Mouse (Mus musculus) liver, embryonic 11.5 days (tissue): ENCODE measurements around the gene Phc2. TPM values are rescaled to one million over a fixed set of nuclear protein-coding genes. Genes with fewer than 3 reads are reported as not detected.

Experiments used
- ATAC-seq: fragments of 200-750 bp; cut with Nextera tagmentation; replicated peaks from 2 replicates; pipeline ENCODE4 v1.8.0; 2017; ENCODE audit warnings: moderate number of reproducible peaks, mild to moderate bottlenecking, moderate TSS enrichment, moderate library complexity; ENCODE audit not compliant: low FRiP score
- DNase-seq: peaks from one replicate; pipeline ENCODE4 v3.0.0-alpha.2; 2017; ENCODE audit warnings: low spot score
- H3K27ac ChIP-seq: fragments of 300-500 bp; sonication (generic); 2 replicates; pipeline ENCODE4 v1.5.1; 2014; ENCODE audit warnings: mild to moderate bottlenecking, low read depth, low read length, control low read depth
- H3K27me3 ChIP-seq: fragments of 300-500 bp; sonication (generic); replicated peaks from 2 replicates; pipeline ENCODE4 v1.6.1; 2014; ENCODE audit warnings: low read length, mixed read lengths; ENCODE audit not compliant: control insufficient read depth, insufficient read depth
- H3K36me3 ChIP-seq: fragments of 300-500 bp; sonication (generic); 2 replicates; pipeline ENCODE4 v1.6.1; 2014; ENCODE audit warnings: mild to moderate bottlenecking, low read length, moderate library complexity, mixed read lengths; ENCODE audit not compliant: control insufficient read depth, insufficient read depth
- H3K4me1 ChIP-seq: fragments of 300-500 bp; sonication (generic); replicated peaks from 2 replicates; pipeline ENCODE4 v1.6.1; 2014; ENCODE audit warnings: low read length, mixed read lengths; ENCODE audit not compliant: control insufficient read depth, insufficient read depth
- H3K4me2 ChIP-seq: fragments of 300-500 bp; sonication (generic); 2 replicates; pipeline ENCODE4 v1.6.1; 2014; ENCODE audit warnings: mild to moderate bottlenecking, control low read depth, moderate library complexity
- H3K4me3 ChIP-seq: fragments of 300-500 bp; sonication (generic); 2 replicates; pipeline ENCODE4 v1.5.1; 2014; ENCODE audit warnings: low read depth, low read length, control low read depth
- H3K9ac ChIP-seq: fragments of 300-500 bp; sonication (generic); 2 replicates; pipeline ENCODE4 v1.6.1; 2014; ENCODE audit warnings: low read depth, low read length, control low read depth
- H3K9me3 ChIP-seq: fragments of 300-500 bp; sonication (generic); 2 replicates; pipeline ENCODE4 v1.6.1; 2016; ENCODE audit warnings: low read length, inconsistent platforms, mixed read lengths; ENCODE audit not compliant: control insufficient read depth
- whole genome bisulfite sequencing: fragments of 180-500 bp; shearing (Covaris S2); extraction: QIAGEN DNeasy Blood & Tissue Kit; methylation state at CpG from one replicate; pipeline ENCODE4 v1.1.7; 2014; 5-methylcytosine and 5-hydroxymethylcytosine counted together
- polyA plus RNA-seq: library from polyadenylated mRNA; unstranded; fragments of >200 nt; fragmentation: Nextera tagmentation; extraction: Ambion mirVana; gene quantifications from 2 replicates; pipeline ENCODE4 v1.2.1, GENCODE M21; 2014

The Phc2 gene
- polyA plus RNA-seq, 1 experiment from 2014 or later = 39.3 TPM

DNA sequence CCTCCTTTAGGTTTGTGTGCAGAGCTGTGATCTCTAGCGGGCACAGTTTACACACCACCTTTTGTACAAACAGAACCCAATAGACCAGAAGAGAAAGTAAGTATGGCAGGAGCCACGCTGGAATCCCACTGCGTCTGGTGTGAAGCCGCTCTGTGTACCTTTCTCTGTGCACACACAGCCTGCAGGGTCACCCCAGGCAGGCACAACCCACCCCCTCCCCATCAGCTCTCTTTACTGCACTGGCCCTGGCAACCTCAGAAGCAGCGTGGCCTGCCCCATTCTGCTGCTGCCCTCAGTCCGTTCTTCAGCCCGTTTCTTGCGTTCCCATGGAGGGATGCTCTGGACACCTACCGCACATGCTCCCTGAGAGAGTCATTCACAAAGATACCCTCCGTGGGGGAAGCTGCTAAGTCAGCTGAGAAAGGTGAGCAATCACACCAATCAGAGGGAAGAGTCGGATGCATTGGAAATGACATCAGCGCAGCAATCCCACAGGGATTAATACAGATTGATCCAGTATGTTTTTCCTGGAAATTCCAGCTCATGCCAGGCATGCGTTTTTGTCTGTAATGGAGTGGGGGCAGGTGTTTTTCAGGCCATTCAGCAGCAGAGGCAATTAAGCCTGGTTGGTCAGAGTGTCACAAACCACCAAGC, 24.2 kb downstream of the Phc2 start:
- Histone ChIP-seq H3K4me1 (peaks cover 3% of the 10 kb centered on the region), H3K4me2 (peak overlapping the region; percentile 8), H3K9me3 (no peaks in the 10 kb centered on the region), H3K9ac (no peak overlapping the region), H3K27me3 (no peaks in the 10 kb centered on the region), H3K36me3 (no peaks in the 10 kb centered on the region), H3K4me3 (no peak overlapping the region), H3K27ac (no peak overlapping the region)
- ATAC-seq (0 out of 2 replicates have a peak, but pooled peaks have one; percentile 41), DNase-seq (no peak)
- WGBS = 60% methylated on average over 13 of the region's 13 CpGs

DNA sequence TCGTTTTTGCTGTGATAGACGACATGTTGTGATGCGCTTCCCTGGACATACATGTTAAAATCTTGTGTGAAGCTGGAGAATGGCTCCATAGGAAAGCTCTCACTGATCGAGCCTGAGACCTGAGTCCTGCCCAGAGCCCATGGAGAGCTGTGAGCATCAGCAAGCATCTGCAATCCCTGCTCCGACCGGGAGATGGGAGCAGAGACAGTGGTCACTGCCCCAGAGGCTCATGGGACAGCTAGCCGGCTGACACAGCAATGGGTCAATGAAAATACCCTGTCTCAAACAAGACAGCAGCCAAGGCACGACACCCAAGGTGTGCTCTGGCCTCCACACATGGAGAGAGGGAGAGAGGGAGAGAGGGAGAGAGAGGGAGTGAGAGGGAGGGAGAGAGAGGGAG, 26.6 kb downstream of the Phc2 start:
- Histone ChIP-seq H3K9ac (no peak overlapping the region), H3K4me1 (peaks cover 3% of the 10 kb centered on the region), H3K4me3 (no peak overlapping the region), H3K27me3 (no peaks in the 10 kb centered on the region), H3K27ac (no peak overlapping the region), H3K9me3 (no peaks in the 10 kb centered on the region), H3K36me3 (no peaks in the 10 kb centered on the region), H3K4me2 (no peak overlapping the region)
- DNase-seq (no peak), ATAC-seq (0 out of 2 replicates have a peak, but pooled peaks have one; percentile 26)
- WGBS = 56% methylated on average over 8 of the region's 8 CpGs

DNA sequence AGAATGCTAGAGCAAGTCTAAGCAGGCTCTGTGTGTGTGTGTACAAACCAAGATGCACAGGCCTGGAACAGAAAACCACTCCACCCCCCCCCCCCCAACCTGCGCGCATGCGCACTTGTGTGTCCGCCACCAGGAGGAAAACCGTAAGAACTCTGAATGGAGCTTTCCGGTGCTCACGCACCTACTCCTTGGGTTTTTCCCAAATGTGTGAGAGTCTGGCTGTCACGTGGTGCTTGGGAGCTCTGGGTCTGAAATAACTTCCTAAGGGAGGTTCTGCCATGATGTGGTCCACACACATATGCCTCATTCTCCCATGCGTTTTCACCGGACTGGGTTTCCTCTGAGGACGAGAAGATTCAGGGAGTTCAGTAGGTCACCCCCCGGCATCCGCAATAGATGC, 27.8 kb downstream of the Phc2 start:
- Histone ChIP-seq H3K4me1 (peaks cover 3% of the 10 kb centered on the region), H3K4me2 (no peak overlapping the region), H3K27me3 (no peaks in the 10 kb centered on the region), H3K4me3 (no peak overlapping the region), H3K9me3 (no peaks in the 10 kb centered on the region), H3K27ac (no peak overlapping the region), H3K36me3 (no peaks in the 10 kb centered on the region), H3K9ac (no peak overlapping the region)
- ATAC-seq = no peak
- no peak for DNase-seq
- WGBS = 92% methylated on average over 13 of the region's 13 CpGs

DNA sequence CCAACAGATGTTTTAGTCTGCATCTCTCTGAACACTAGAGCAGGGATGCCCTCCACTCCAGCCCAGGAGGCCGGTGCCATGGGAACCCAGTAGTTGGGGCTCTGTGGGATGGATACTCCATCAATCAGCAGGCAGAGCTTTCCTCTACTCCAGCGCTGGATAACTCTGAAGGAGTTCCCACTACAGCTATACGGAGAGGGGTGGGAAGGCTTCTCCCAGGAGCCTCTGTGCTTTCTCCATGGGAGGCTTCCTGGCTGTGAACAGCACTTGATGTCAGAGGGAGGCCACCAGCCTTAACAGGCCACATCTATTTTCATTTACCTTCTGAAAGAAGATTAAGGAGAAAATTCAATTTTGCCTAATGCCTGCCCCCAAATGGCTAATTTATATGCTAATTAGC, 29.2 kb downstream of the Phc2 start:
- no peak overlapping the region for H3K4me3 ChIP-seq
- H3K4me1 ChIP-seq = peaks cover 7% of the 10 kb centered on the region
- DNase-seq (no peak), ATAC-seq (no peak)
- H3K36me3 ChIP-seq = no peaks in the 10 kb centered on the region
- H3K9me3 ChIP-seq = no peaks in the 10 kb centered on the region
- no peak overlapping the region for H3K4me2 ChIP-seq
- no peaks in the 10 kb centered on the region for H3K27me3 ChIP-seq
- WGBS = 58% methylated on average over 3 of the region's 3 CpGs
- no peak overlapping the region for H3K9ac ChIP-seq
- no peak overlapping the region for H3K27ac ChIP-seq

DNA sequence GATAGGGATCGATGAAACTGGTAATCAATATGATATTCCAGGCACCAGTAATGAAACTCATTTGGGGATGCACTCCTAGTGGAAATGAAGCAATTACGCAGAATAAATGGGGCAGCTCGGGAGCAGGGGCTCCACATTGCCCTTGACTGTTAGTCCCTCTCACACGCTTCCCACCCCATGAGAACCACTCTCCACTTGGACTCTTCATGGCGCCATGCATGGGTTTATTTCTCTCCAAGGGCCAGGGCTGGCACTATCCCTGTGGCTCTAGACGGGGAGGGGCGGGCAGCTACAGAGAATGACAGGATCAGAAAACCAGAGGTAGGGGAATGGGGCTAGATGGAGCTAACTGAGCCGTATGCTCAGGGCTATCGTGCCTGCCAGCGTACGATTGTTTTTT, 29.6 kb downstream of the Phc2 start:
- 83% methylated on average over 11 of the region's 11 CpGs for WGBS
- Histone ChIP-seq H3K36me3 (no peaks in the 10 kb centered on the region), H3K27ac (no peak overlapping the region), H3K9ac (no peak overlapping the region), H3K27me3 (no peaks in the 10 kb centered on the region), H3K9me3 (no peaks in the 10 kb centered on the region), H3K4me1 (peaks cover 10% of the 10 kb centered on the region), H3K4me3 (no peak overlapping the region), H3K4me2 (no peak overlapping the region)
- ATAC-seq (no peak), DNase-seq (no peak)

DNA sequence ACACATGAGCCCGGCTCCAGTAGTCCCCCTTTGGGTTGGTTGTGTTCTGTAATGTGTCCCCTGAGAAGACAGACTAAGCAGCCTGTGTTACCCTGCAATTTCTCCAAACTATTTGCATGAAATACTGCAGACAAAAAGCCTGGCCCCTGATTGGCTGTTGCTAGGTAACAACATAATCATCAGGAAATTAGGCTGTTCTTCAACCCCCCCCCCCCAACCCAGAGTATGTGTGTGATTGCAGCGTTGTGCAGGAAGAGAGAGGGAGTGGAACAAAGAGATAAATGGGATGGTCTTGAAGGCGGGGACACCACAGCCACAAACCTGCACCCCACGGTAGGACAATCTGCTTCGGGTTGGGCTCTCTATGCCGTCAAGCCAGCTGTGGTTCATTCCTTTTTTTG, 34.0 kb downstream of the Phc2 start:
- Histone ChIP-seq H3K9me3 (no peaks in the 10 kb centered on the region), H3K4me2 (peak overlapping the region; percentile 28; the same call in 1 of the 2 replicates), H3K4me3 (no peak overlapping the region), H3K4me1 (peaks cover 28% of the 10 kb centered on the region), H3K27ac (no peak overlapping the region; the same call in 1 of the 2 replicates), H3K36me3 (no peaks in the 10 kb centered on the region), H3K9ac (no peak overlapping the region), H3K27me3 (no peaks in the 10 kb centered on the region)
- ATAC-seq (peak; percentile 76), DNase-seq (no peak)
- 31% methylated on average over 6 of the region's 6 CpGs for WGBS

DNA sequence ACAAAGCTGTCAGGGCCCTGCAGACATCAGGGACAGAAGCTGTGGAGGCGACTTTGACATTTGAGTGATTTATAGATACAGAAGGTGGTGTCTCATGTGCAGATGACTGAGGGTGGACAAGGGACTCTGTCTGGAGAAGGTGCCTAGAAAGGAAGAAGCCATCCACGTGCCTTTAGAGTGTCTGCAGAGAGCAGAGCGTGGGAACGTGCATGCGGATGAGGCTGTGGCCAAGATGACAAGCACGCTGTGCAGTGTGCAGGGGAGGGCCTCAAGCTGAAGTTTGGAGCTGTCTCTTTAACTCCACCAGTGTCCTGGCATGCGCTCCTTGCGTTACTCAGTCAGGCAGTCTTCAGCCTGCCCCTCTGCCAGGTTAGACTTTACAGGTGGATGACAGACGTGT, 34.5 kb downstream of the Phc2 start:
- H3K4me3 ChIP-seq = no peak overlapping the region
- H3K9ac ChIP-seq = no peak overlapping the region
- peaks cover 28% of the 10 kb centered on the region for H3K4me1 ChIP-seq
- H3K9me3 ChIP-seq = no peaks in the 10 kb centered on the region
- DNase-seq (no peak), ATAC-seq (peak; percentile 34; the same call in 1 of the 2 replicates)
- peak overlapping the region; percentile 28 for H3K4me2 ChIP-seq
- 47% methylated on average over 9 of the region's 9 CpGs for WGBS
- no peak overlapping the region for H3K27ac ChIP-seq
- H3K36me3 ChIP-seq = no peaks in the 10 kb centered on the region
- H3K27me3 ChIP-seq = no peaks in the 10 kb centered on the region

DNA sequence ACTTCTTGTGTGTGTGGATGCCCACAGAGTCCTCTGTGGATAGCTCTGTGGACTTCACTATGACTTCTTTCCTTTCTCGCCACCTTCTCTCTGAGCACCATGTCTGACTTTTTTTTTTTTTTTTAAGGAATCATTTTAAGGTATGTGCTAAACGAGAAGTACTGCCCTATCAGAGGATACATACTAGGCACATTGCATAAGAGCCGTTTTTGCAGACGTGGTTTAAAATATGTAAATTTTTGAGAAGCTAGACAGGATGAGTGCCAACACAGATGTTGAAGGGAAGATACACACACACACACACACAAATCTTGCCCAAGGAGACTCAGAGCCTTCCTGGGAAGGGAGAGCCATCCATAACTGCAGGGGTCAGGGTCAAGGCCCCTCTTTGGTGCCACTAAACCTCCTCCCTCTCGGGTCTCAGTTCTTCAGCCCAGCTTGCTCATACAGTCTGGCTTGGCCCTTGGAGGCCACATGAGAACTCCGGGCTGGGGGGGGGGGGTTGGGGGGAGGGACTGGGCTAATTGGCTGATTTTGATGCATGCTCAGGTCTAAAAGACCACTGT, 35.3 kb downstream of the Phc2 start:
- no peaks in the 10 kb centered on the region for H3K9me3 ChIP-seq
- peaks cover 31% of the 10 kb centered on the region for H3K4me1 ChIP-seq
- no peaks in the 10 kb centered on the region for H3K27me3 ChIP-seq
- WGBS = 50% methylated on average over 6 of the region's 6 CpGs
- no peak overlapping the region for H3K27ac ChIP-seq
- H3K9ac ChIP-seq = no peak overlapping the region
- no peak for DNase-seq
- no peak overlapping the region for H3K4me2 ChIP-seq
- ATAC-seq = no peak
- no peak overlapping the region for H3K4me3 ChIP-seq
- no peaks in the 10 kb centered on the region for H3K36me3 ChIP-seq

DNA sequence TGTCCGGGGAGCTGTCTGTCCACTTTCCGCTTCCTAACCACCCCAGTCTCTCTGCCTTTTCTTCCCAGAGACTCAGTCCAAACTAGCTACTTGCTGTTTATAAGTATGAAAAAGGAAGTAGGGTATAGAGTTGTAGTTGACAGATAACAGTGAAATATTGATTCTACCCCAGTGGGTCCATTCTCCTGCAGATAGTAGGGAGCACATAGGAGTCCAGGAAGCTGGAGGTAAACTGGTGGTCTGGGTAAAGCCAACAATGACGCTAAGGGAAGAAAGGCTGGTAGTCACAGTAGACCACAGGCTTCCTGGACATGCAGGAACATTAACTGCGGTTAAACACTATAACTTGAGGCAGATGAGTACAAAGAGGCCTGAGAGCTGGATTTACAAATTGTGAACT, 36.7 kb downstream of the Phc2 start:
- Histone ChIP-seq H3K36me3 (no peaks in the 10 kb centered on the region), H3K9me3 (no peaks in the 10 kb centered on the region), H3K27ac (peak overlapping the region; percentile 38; the same call in 1 of the 2 replicates), H3K4me2 (0 out of 2 replicates have a peak overlapping the region, but pooled peaks have one; percentile 1), H3K9ac (no peak overlapping the region), H3K27me3 (no peaks in the 10 kb centered on the region), H3K4me1 (peaks cover 34% of the 10 kb centered on the region), H3K4me3 (no peak overlapping the region)
- WGBS = 52% methylated on average over 4 of the region's 4 CpGs
- ATAC-seq (no peak), DNase-seq (no peak)
